Mouse (Mus musculus) cortical plate, adult 2 months (tissue): ENCODE results near the gene Ydjc.

Source experiments
- CTCF ChIP-seq: fragments of 200-500 bp; IDR thresholded peaks from 2 replicates; pipeline ENCODE4 v1.5.1; 2011; ENCODE audit warnings: mild to moderate bottlenecking, control low read depth, low read length; ENCODE audit not compliant: insufficient read depth; ENCODE audit errors: extremely low read depth
- POLR2A ChIP-seq: fragments of 200-500 bp; IDR thresholded peaks from 2 replicates; pipeline ENCODE4 v1.6.1; 2011; ENCODE audit warnings: mild to moderate bottlenecking, low read length, control low read depth; ENCODE audit not compliant: insufficient read depth; ENCODE audit errors: extremely low read depth

DNA sequence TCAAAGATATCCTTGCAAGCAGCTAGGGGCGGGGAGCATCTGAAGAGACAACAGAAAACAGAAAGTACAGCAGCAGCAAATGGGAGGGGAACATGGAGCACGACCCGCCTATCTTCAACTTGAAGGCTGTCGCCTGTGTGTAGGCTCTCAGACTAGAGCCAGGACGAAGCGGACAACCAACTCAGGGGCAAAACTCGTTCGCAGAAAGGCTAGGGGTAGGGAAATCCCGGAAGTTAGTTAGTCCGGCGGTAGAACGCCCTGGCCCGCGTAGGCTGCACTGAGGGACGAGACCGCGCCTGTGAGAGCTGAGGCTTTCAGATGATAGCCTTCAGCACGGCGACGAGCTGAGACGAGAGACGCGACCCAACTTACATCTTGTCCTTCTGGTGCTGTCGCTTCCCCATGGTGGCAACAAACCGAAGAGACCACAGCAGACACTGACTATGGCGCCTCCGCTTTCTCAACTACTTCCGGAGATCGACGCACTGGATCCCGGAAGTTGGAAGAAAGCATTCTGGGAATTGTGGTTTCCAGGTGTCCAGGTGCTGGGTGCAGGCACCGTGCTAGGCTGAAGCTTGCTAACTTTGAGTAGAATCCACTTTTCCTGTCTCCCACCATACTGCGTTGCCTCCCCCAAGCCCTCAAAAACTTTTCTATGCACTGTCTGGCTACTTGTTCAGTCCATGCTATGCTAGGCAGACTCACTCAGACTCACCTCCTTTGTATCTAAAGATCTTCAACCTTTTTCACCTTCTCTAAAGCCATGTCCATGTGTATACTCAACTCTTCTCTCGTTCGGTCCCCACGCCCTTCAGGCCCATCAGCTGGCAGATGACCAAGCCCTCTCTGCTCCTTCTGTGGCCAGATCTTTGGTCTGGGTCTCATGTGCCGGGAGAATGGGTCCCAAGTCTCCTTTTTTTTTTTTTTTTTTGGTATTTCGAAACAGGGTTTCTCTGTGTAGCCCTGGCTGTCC lies 33.4 kb upstream of the Ydjc start, which contains the start of gene Ppil2:
- TF ChIP-seq POLR2A (peak; percentile 94), CTCF (no peak)
